ENCODE assay signal across 8 mouse cellular contexts in the genomic region with DNA sequence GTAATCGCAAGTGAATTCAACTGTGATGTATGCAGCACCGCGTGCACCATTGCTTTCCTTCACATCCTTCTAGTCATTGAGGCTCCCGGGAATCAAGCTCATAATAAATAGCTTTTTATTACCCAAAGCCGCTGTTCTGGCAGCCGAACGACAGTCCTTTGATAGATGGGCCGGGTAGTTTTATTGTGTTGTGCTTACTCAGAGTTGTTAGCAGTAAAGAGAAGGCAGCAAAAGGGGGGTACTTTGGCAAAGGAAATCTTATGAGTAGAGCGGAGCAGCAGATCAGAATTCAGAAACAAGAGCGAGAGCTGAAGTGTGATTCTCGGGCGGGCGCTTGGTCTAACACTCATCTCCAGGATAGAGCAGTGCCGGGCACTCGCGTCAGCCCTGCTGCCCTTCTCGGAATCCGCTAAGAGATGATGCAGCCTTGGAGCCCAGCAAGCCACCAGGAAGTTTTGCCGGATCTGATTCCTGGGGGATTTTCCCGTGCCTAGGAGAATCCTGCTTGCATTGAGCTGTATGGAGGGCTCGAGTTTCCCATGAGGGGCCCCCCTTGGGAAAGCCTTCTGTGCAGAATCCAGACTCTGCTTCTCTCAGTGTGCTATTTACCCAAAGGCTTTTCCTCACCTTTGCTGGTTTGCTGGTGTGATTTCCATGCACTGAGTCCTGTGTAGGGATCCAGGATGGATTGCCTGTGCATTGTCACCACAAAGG.
DNase-seq lines count a peak whose midpoint lies in the region; ATAC-seq lines count a peak whose summit lies in the region.

No protein-coding gene starts in this region.

- peaks cover 5% of the 10 kb centered on the region; the same call in 1 of the 2 replicates for H3K27me3 ChIP-seq in heart, embryonic 14.5 days (ENCODE audit: control insufficient read depth, insufficient read depth, low read length)
- no peaks in the 10 kb centered on the region for H3K27me3 ChIP-seq in midbrain, embryonic 11.5 days (ENCODE audit: control insufficient read depth, insufficient read depth, low read length)

- no peaks in the 10 kb centered on the region for H3K9me3 ChIP-seq in heart, embryonic 14.5 days (ENCODE audit: control insufficient read depth, low read length)
- no peaks in the 10 kb centered on the region for H3K9me3 ChIP-seq in midbrain, embryonic 11.5 days (ENCODE audit: control insufficient read depth, low read length)

- peak overlapping the region; percentile 12; the same call in 1 of the 2 replicates for H3K9ac ChIP-seq in heart, embryonic 14.5 days (ENCODE audit: low read length)
- peak overlapping the region; percentile 65 for H3K9ac ChIP-seq in midbrain, embryonic 11.5 days (ENCODE audit: low read length)

- DNase-seq in heart, postnatal 10 days, result no peak
- peak; percentile 36 for DNase-seq in cerebellum, adult 9-10 months
- DNase-seq in forelimb bud, embryonic 11.5 days (ENCODE audit: low read depth, low spot score), result peak; percentile 48
- DNase-seq in layer of hippocampus, postnatal 14 days (ENCODE audit: low spot score in 2 of 2), result peak; percentile 43 to 52
- DNase-seq in midbrain, embryonic 11.5 days (ENCODE audit: low spot score, missing footprints), result peak; percentile 95
- peak; percentile 38 for DNase-seq in telencephalon, adult 2 months (ENCODE audit: low read depth, low spot score)
- no peak for DNase-seq in thymus, postnatal 14 days

- H3K4me2 ChIP-seq in heart, embryonic 14.5 days (ENCODE audit: low read length), result peak overlapping the region; percentile 73
- peak overlapping the region; percentile 75 for H3K4me2 ChIP-seq in midbrain, embryonic 11.5 days

- H3K36me3 ChIP-seq in heart, embryonic 14.5 days (ENCODE audit: control insufficient read depth, insufficient read depth, low read length), result no peaks in the 10 kb centered on the region
- no peaks in the 10 kb centered on the region; the same call in 1 of the 2 replicates for H3K36me3 ChIP-seq in midbrain, embryonic 11.5 days (ENCODE audit: control insufficient read depth, insufficient read depth, low read length)

- peak overlapping the region; percentile 31 to 36 for H3K4me3 ChIP-seq in heart, embryonic 14.5 days (ENCODE audit: control insufficient read depth in 1 of 2, insufficient read depth in 1 of 2, low read depth in 1 of 2, low read length in 2 of 2)
- H3K4me3 ChIP-seq in midbrain, embryonic 11.5 days (ENCODE audit: low read depth, low read length), result peak overlapping the region; percentile 39

- H3K27ac ChIP-seq in heart, embryonic 14.5 days (replicated peaks in 1 of 2; ENCODE audit: control insufficient read depth in 1 of 2, insufficient read depth in 1 of 2, low read depth in 2 of 2, low read length in 2 of 2), result no peak overlapping the region
- H3K27ac ChIP-seq in midbrain, embryonic 11.5 days (ENCODE audit: low read depth, low read length), result no peak overlapping the region; the same call in 1 of the 2 replicates

- ATAC-seq in heart, embryonic 14.5 days (ENCODE audit: insufficient number of reproducible peaks, insufficient read depth, low FRiP score, low read depth), result no peak
- ATAC-seq in midbrain, embryonic 11.5 days (ENCODE audit: low FRiP score), result peak; percentile 83

- WGBS in heart, embryonic 14.5 days, result 2% methylated on average over 21 of the region's 21 CpGs
- under 1% methylated on average over 21 of the region's 21 CpGs for WGBS in midbrain, embryonic 11.5 days

- H3K4me1 ChIP-seq in heart, embryonic 14.5 days (ENCODE audit: control insufficient read depth in 2 of 2, insufficient read depth in 2 of 2, low read length in 2 of 2), result peaks cover 0 to 2% of the 10 kb centered on the region in 2 experiments; a peak in 1 of 4 replicates
- no peaks in the 10 kb centered on the region for H3K4me1 ChIP-seq in midbrain, embryonic 11.5 days (ENCODE audit: control insufficient read depth, insufficient read depth, low read length)

- intact Hi-C loops in heart, postnatal 10 days (cut with DNase I), result no loop called here

Comparison
In these comparisons a context has a peak if more than half of its experiments do, and no peak if none do; other contexts are left out.
1. DNase-seq: peak in cerebellum, adult 9-10 months (single experiment), forelimb bud, embryonic 11.5 days (single experiment), layer of hippocampus, postnatal 14 days (2 of 2), midbrain, embryonic 11.5 days (single experiment) and telencephalon, adult 2 months (single experiment); none in heart, postnatal 10 days (0 of 2) and thymus, postnatal 14 days (single experiment).